Mouse (Mus musculus): ENCODE measurements around the gene Etl4. TPM values are rescaled to one million over a fixed set of nuclear protein-coding genes. Genes with fewer than 3 reads are reported as not detected.

The Etl4 gene
- polyA plus RNA-seq, 1 experiment from 2014 or later = 33.4 TPM

GRCm38 (mm10) chr2:20453506-20454206 is 544.1 kb downstream of the Etl4 start:
- H3K27me3 ChIP-seq (ENCODE audit: insufficient read depth, low read length) = no peaks in the 10 kb centered on the region
- no peaks in the 10 kb centered on the region for H3K36me3 ChIP-seq (ENCODE audit: insufficient read depth)
- H3K9ac ChIP-seq = no peak overlapping the region
- ATAC-seq (ENCODE audit: insufficient read depth) (peak; percentile 85), DNase-seq (peak; percentile 78)
- TF ChIP-seq CTCF (IDR thresholded peaks at IDR 0.05; ENCODE audit: low read depth) = no peak
- WGBS = 29% methylated on average over 3 of the region's 3 CpGs
- no peak overlapping the region for H3K4me2 ChIP-seq
- no peaks in the 10 kb centered on the region for H3K4me1 ChIP-seq (ENCODE audit: insufficient read depth)
- H3K9me3 ChIP-seq (ENCODE audit: low read depth, low read length) = no peaks in the 10 kb centered on the region
- no peak overlapping the region for H3K27ac ChIP-seq (ENCODE audit: low read depth)
- no peak overlapping the region for H3K4me3 ChIP-seq (ENCODE audit: low read depth, low read length)

GRCm38 (mm10) chr2:20479199-20479598 is 569.6 kb downstream of the Etl4 start:
- 74% methylated on average over 2 of the region's 2 CpGs for WGBS
- Histone ChIP-seq H3K4me2 (no peak overlapping the region), H3K27me3 (ENCODE audit: insufficient read depth, low read length) (no peaks in the 10 kb centered on the region), H3K4me1 (ENCODE audit: insufficient read depth) (no peaks in the 10 kb centered on the region), H3K27ac (ENCODE audit: low read depth) (no peak overlapping the region), H3K36me3 (ENCODE audit: insufficient read depth) (no peaks in the 10 kb centered on the region), H3K4me3 (ENCODE audit: low read depth, low read length) (no peak overlapping the region), H3K9me3 (ENCODE audit: low read depth, low read length) (no peaks in the 10 kb centered on the region), H3K9ac (no peak overlapping the region)
- no peak for DNase-seq
- no peak for ATAC-seq (ENCODE audit: insufficient read depth)
- peak; percentile 19; the same call in 1 of the 2 replicates for TF ChIP-seq CTCF (IDR thresholded peaks at IDR 0.05; ENCODE audit: low read depth)

GRCm38 (mm10) chr2:20486137-20486788 is 576.7 kb downstream of the Etl4 start:
- no peaks in the 10 kb centered on the region for H3K4me1 ChIP-seq (ENCODE audit: insufficient read depth)
- WGBS = 39% methylated on average over 2 of the region's 2 CpGs
- H3K36me3 ChIP-seq (ENCODE audit: insufficient read depth) = no peaks in the 10 kb centered on the region
- ATAC-seq (ENCODE audit: insufficient read depth) (no peak), DNase-seq (no peak)
- H3K9ac ChIP-seq = no peak overlapping the region
- H3K4me3 ChIP-seq (ENCODE audit: low read depth, low read length) = no peak overlapping the region
- no peaks in the 10 kb centered on the region for H3K9me3 ChIP-seq (ENCODE audit: low read depth, low read length)
- H3K27me3 ChIP-seq (ENCODE audit: insufficient read depth, low read length) = no peaks in the 10 kb centered on the region
- TF ChIP-seq CTCF (IDR thresholded peaks at IDR 0.05; ENCODE audit: low read depth) = no peak
- no peak overlapping the region for H3K4me2 ChIP-seq
- H3K27ac ChIP-seq (ENCODE audit: low read depth) = no peak overlapping the region

- WGBS = 63% methylated on average over 3 of the region's 3 CpGs
- no peak overlapping the region for H3K4me2 ChIP-seq
These were observed 579.5 kb downstream of the Etl4 start for GRCm38 (mm10) chr2:20489090-20489489.

GRCm38 (mm10) chr2:20492125-20492524 is 582.5 kb downstream of the Etl4 start:
- H3K4me1 ChIP-seq (ENCODE audit: insufficient read depth) = no peaks in the 10 kb centered on the region
- DNase-seq = no peak
- no peak for ATAC-seq (ENCODE audit: insufficient read depth)
- no peaks in the 10 kb centered on the region for H3K9me3 ChIP-seq (ENCODE audit: low read depth, low read length)
- H3K27ac ChIP-seq (ENCODE audit: low read depth) = no peak overlapping the region
- TF ChIP-seq CTCF (IDR thresholded peaks at IDR 0.05; ENCODE audit: low read depth) = peak; percentile 48
- H3K4me3 ChIP-seq (ENCODE audit: low read depth, low read length) = no peak overlapping the region
- no peaks in the 10 kb centered on the region for H3K36me3 ChIP-seq (ENCODE audit: insufficient read depth)
- no peak overlapping the region for H3K9ac ChIP-seq
- H3K27me3 ChIP-seq (ENCODE audit: insufficient read depth, low read length) = no peaks in the 10 kb centered on the region
- 40% methylated on average over 2 of the region's 2 CpGs for WGBS
- no peak overlapping the region for H3K4me2 ChIP-seq

More at GRCm38 (mm10) chr2:20489090-20489489, 579.5 kb downstream of the Etl4 start:
- Histone ChIP-seq H3K27ac (ENCODE audit: low read depth) (no peak overlapping the region), H3K36me3 (ENCODE audit: insufficient read depth) (no peaks in the 10 kb centered on the region), H3K9ac (no peak overlapping the region), H3K4me3 (ENCODE audit: low read depth, low read length) (no peak overlapping the region), H3K4me1 (ENCODE audit: insufficient read depth) (no peaks in the 10 kb centered on the region), H3K27me3 (ENCODE audit: insufficient read depth, low read length) (no peaks in the 10 kb centered on the region), H3K9me3 (ENCODE audit: low read depth, low read length) (no peaks in the 10 kb centered on the region)
- ATAC-seq (ENCODE audit: insufficient read depth) (no peak), DNase-seq (no peak)
- TF ChIP-seq CTCF (IDR thresholded peaks at IDR 0.05; ENCODE audit: low read depth) = no peak

- no peaks in the 10 kb centered on the region for H3K36me3 ChIP-seq (ENCODE audit: insufficient read depth)
- no peaks in the 10 kb centered on the region for H3K27me3 ChIP-seq (ENCODE audit: insufficient read depth, low read length)
- H3K9ac ChIP-seq = no peak overlapping the region
- H3K4me1 ChIP-seq (ENCODE audit: insufficient read depth) = no peaks in the 10 kb centered on the region
- H3K9me3 ChIP-seq (ENCODE audit: low read depth, low read length) = no peaks in the 10 kb centered on the region
- no peak for ATAC-seq (ENCODE audit: insufficient read depth)
- H3K4me3 ChIP-seq (ENCODE audit: low read depth, low read length) = no peak overlapping the region
- no peak for DNase-seq
- 70% methylated on average over 2 of the region's 2 CpGs for WGBS
- TF ChIP-seq CTCF (IDR thresholded peaks at IDR 0.05; ENCODE audit: low read depth) = no peak
- H3K4me2 ChIP-seq = no peak overlapping the region
- H3K27ac ChIP-seq (ENCODE audit: low read depth) = no peak overlapping the region
These were observed 584.2 kb downstream of the Etl4 start for GRCm38 (mm10) chr2:20493806-20494205.

- Histone ChIP-seq H3K4me1 (ENCODE audit: insufficient read depth) (no peaks in the 10 kb centered on the region), H3K4me3 (ENCODE audit: low read depth, low read length) (no peak overlapping the region), H3K9ac (no peak overlapping the region), H3K27me3 (ENCODE audit: insufficient read depth, low read length) (no peaks in the 10 kb centered on the region), H3K4me2 (no peak overlapping the region), H3K27ac (ENCODE audit: low read depth) (no peak overlapping the region), H3K36me3 (ENCODE audit: insufficient read depth) (no peaks in the 10 kb centered on the region), H3K9me3 (ENCODE audit: low read depth, low read length) (no peaks in the 10 kb centered on the region)
- 15% methylated on average over 3 of the region's 3 CpGs for whole genome bisulfite sequencing
- DNase-seq (peak; percentile 91), ATAC-seq (ENCODE audit: insufficient read depth) (peak; percentile 65; the same call in 1 of the 2 replicates)
- peak; percentile 91 for TF ChIP-seq CTCF (IDR thresholded peaks at IDR 0.05; ENCODE audit: low read depth)
These were observed 585.1 kb downstream of the Etl4 start for GRCm38 (mm10) chr2:20494666-20495065.

Data from lung, embryonic 14.5 days (tissue).